Mouse (Mus musculus) intestine, embryonic 15.5 days (tissue): ENCODE measurements around the gene Asb4. TPM values are rescaled to one million over a fixed set of nuclear protein-coding genes. Genes with fewer than 3 reads are reported as not detected.
A peak's percentile ranks its signal among the peaks of the same experiment; 100 is the strongest.

Experiments
- ATAC-seq: fragments of 200-750 bp; cut with Nextera tagmentation; 2 replicates; pipeline ENCODE4 v1.8.0; 2017; ENCODE audit warnings: moderate TSS enrichment, moderate library complexity
- H3K27ac ChIP-seq: fragments of 300-500 bp; sonication (generic); 2 replicates; pipeline ENCODE4 v1.5.1; 2015; ENCODE audit warnings: mild to moderate bottlenecking, inconsistent platforms
- H3K27me3 ChIP-seq: fragments of 300-500 bp; sonication (generic); replicated peaks from 2 replicates; pipeline ENCODE4 v1.6.1; 2015; ENCODE audit warnings: inconsistent platforms
- H3K36me3 ChIP-seq: fragments of 300-500 bp; sonication (generic); 2 replicates; pipeline ENCODE4 v1.6.1; 2015; ENCODE audit warnings: inconsistent platforms
- H3K4me1 ChIP-seq: fragments of 300-500 bp; sonication (generic); replicated peaks from 2 replicates; pipeline ENCODE4 v1.6.1; 2015; ENCODE audit warnings: inconsistent platforms
- H3K4me2 ChIP-seq: fragments of 300-500 bp; sonication (generic); replicated peaks from 2 replicates; pipeline ENCODE4 v1.6.1; 2015; ENCODE audit warnings: mild to moderate bottlenecking, inconsistent platforms
- H3K4me3 ChIP-seq: fragments of 300-500 bp; sonication (generic); replicated peaks from 2 replicates; pipeline ENCODE4 v1.5.1; 2015; ENCODE audit warnings: inconsistent platforms
- H3K9ac ChIP-seq: fragments of 300-500 bp; sonication (generic); 2 replicates; pipeline ENCODE4 v1.6.1; 2015; ENCODE audit warnings: inconsistent platforms
- H3K9me3 ChIP-seq: fragments of 300-500 bp; sonication (generic); 2 replicates; pipeline ENCODE4 v1.6.1; 2016; ENCODE audit warnings: inconsistent platforms
- WGBS: fragments of 180-500 bp; shearing (Covaris S2); methylation state at CpG from one replicate; pipeline ENCODE4 v1.1.7; 2015; 5-methylcytosine and 5-hydroxymethylcytosine counted together
- polyA plus RNA-seq: library from polyadenylated mRNA; unstranded; fragments of >200 nt; fragmentation: Nextera tagmentation; extraction: Ambion mirVana; gene quantifications from 2 replicates; pipeline ENCODE4 v1.2.1, GENCODE M21; 2015

Asb4 gene
- polyA plus RNA-seq, 1 experiment from 2014 or later = 18.8 TPM

GRCm38 (mm10) chr6:5379781-5380623, 3.2 kb upstream of the Asb4 start:
- Histone ChIP-seq H3K27ac (peak overlapping the region; percentile 36; the same call in 1 of the 2 replicates), H3K4me3 (no peak overlapping the region), H3K4me2 (peak overlapping the region; percentile 45), H3K27me3 (no peaks in the 10 kb centered on the region; the same call in 1 of the 2 replicates), H3K4me1 (peaks cover 24% of the 10 kb centered on the region), H3K36me3 (no peaks in the 10 kb centered on the region), H3K9me3 (no peaks in the 10 kb centered on the region), H3K9ac (no peak overlapping the region)
- WGBS = 25% methylated on average over 22 of the region's 22 CpGs
- ATAC-seq = no peak

GRCm38 (mm10) chr6:5380624-5381252, 2.4 kb upstream of the Asb4 start:
- H3K27me3 ChIP-seq = no peaks in the 10 kb centered on the region; the same call in 1 of the 2 replicates
- H3K9me3 ChIP-seq = no peaks in the 10 kb centered on the region
- no peak overlapping the region for H3K4me3 ChIP-seq
- peak overlapping the region; percentile 45 for H3K4me2 ChIP-seq
- no peak overlapping the region for H3K9ac ChIP-seq
- no peak for ATAC-seq
- H3K4me1 ChIP-seq = peaks cover 24% of the 10 kb centered on the region
- WGBS = 39% methylated on average over 9 of the region's 9 CpGs
- H3K27ac ChIP-seq = peak overlapping the region; percentile 36; the same call in 1 of the 2 replicates
- H3K36me3 ChIP-seq = no peaks in the 10 kb centered on the region

- Histone ChIP-seq H3K36me3 (no peaks in the 10 kb centered on the region), H3K9me3 (no peaks in the 10 kb centered on the region), H3K27ac (0 out of 2 replicates have a peak overlapping the region, but pooled peaks have one; percentile 9), H3K4me1 (peaks cover 24% of the 10 kb centered on the region), H3K4me3 (no peak overlapping the region), H3K27me3 (no peaks in the 10 kb centered on the region; the same call in 1 of the 2 replicates), H3K9ac (no peak overlapping the region), H3K4me2 (no peak overlapping the region)
- 32% methylated on average over 13 of the region's 13 CpGs for WGBS
- ATAC-seq = peak; percentile 55
Observed at GRCm38 (mm10) chr6:5381918-5382582, 1.1 kb upstream of the Asb4 start.

- Histone ChIP-seq H3K4me2 (peak overlapping the region; percentile 62), H3K4me1 (peaks cover 24% of the 10 kb centered on the region), H3K9ac (peak overlapping the region; percentile 32; the same call in 1 of the 2 replicates), H3K27ac (peak overlapping the region; percentile 66), H3K27me3 (no peaks in the 10 kb centered on the region; the same call in 1 of the 2 replicates), H3K36me3 (no peaks in the 10 kb centered on the region), H3K4me3 (peak overlapping the region; percentile 32), H3K9me3 (no peaks in the 10 kb centered on the region)
- peak; percentile 82 for ATAC-seq
- 2% methylated on average over 16 of the region's 16 CpGs for WGBS
Observed at GRCm38 (mm10) chr6:5382583-5383215, 487 bp upstream of the Asb4 start.

- H3K4me2 ChIP-seq = peak overlapping the region; percentile 62
- ATAC-seq = no peak
- no peaks in the 10 kb centered on the region for H3K9me3 ChIP-seq
- H3K27ac ChIP-seq = no peak overlapping the region
- no peaks in the 10 kb centered on the region; the same call in 1 of the 2 replicates for H3K27me3 ChIP-seq
- no peaks in the 10 kb centered on the region for H3K36me3 ChIP-seq
- 3% methylated on average over 11 of the region's 11 CpGs for WGBS
- peak overlapping the region; percentile 14 for H3K4me3 ChIP-seq
- no peak overlapping the region for H3K9ac ChIP-seq
- H3K4me1 ChIP-seq = peaks cover 24% of the 10 kb centered on the region
Observed at GRCm38 (mm10) chr6:5384178-5384490, 948 bp downstream of the Asb4 start.

- Histone ChIP-seq H3K4me3 (no peak overlapping the region), H3K27ac (no peak overlapping the region), H3K4me2 (no peak overlapping the region), H3K27me3 (no peaks in the 10 kb centered on the region; the same call in 1 of the 2 replicates), H3K9ac (no peak overlapping the region), H3K4me1 (peaks cover 19% of the 10 kb centered on the region), H3K9me3 (no peaks in the 10 kb centered on the region), H3K36me3 (no peaks in the 10 kb centered on the region)
- no peak for ATAC-seq
- WGBS = 60% methylated on average over 7 of the region's 7 CpGs
Observed at GRCm38 (mm10) chr6:5385161-5385640, 2.0 kb downstream of the Asb4 start.

GRCm38 (mm10) chr6:5386486-5386885, 3.3 kb downstream of the Asb4 start:
- H3K4me2 ChIP-seq = no peak overlapping the region
- no peak overlapping the region for H3K27ac ChIP-seq
- ATAC-seq = no peak
- 89% methylated on average over 4 of the region's 4 CpGs for WGBS
- no peak overlapping the region for H3K4me3 ChIP-seq
- H3K9me3 ChIP-seq = no peaks in the 10 kb centered on the region
- H3K36me3 ChIP-seq = no peaks in the 10 kb centered on the region
- H3K4me1 ChIP-seq = peaks cover 11% of the 10 kb centered on the region
- no peaks in the 10 kb centered on the region; the same call in 1 of the 2 replicates for H3K27me3 ChIP-seq
- H3K9ac ChIP-seq = no peak overlapping the region

GRCm38 (mm10) chr6:5387396-5387795, 4.2 kb downstream of the Asb4 start:
- 80% methylated on average over 2 of the region's 2 CpGs for WGBS
- Histone ChIP-seq H3K9me3 (no peaks in the 10 kb centered on the region), H3K4me3 (no peak overlapping the region), H3K4me1 (peaks cover 5% of the 10 kb centered on the region), H3K4me2 (no peak overlapping the region), H3K36me3 (no peaks in the 10 kb centered on the region), H3K9ac (no peak overlapping the region), H3K27ac (no peak overlapping the region), H3K27me3 (no peaks in the 10 kb centered on the region; the same call in 1 of the 2 replicates)
- ATAC-seq = no peak

- peaks cover 3% of the 10 kb centered on the region for H3K4me1 ChIP-seq
- 4% methylated on average over 11 of the region's 11 CpGs for WGBS
- no peaks in the 10 kb centered on the region for H3K27me3 ChIP-seq
- H3K4me3 ChIP-seq = peak overlapping the region; percentile 26
- ATAC-seq = peak; percentile 63; the same call in 1 of the 2 replicates
- H3K27ac ChIP-seq = no peak overlapping the region
- H3K36me3 ChIP-seq = no peaks in the 10 kb centered on the region
- H3K9me3 ChIP-seq = no peaks in the 10 kb centered on the region
- H3K4me2 ChIP-seq = peak overlapping the region; percentile 48
- 0 out of 2 replicates have a peak overlapping the region, but pooled peaks have one; percentile 23 for H3K9ac ChIP-seq
Observed at GRCm38 (mm10) chr6:5390298-5390697, 7.1 kb downstream of the Asb4 start.

GRCm38 (mm10) chr6:5390952-5391351, 7.8 kb downstream of the Asb4 start:
- H3K4me3 ChIP-seq = peak overlapping the region; percentile 7; the same call in 1 of the 2 replicates
- WGBS = 33% methylated on average over 10 of the region's 10 CpGs
- H3K4me2 ChIP-seq = peak overlapping the region; percentile 48
- no peak overlapping the region for H3K9ac ChIP-seq
- no peaks in the 10 kb centered on the region for H3K36me3 ChIP-seq
- H3K4me1 ChIP-seq = peaks cover 3% of the 10 kb centered on the region
- ATAC-seq = no peak
- no peaks in the 10 kb centered on the region for H3K9me3 ChIP-seq
- no peaks in the 10 kb centered on the region for H3K27me3 ChIP-seq
- no peak overlapping the region for H3K27ac ChIP-seq

GRCm38 (mm10) chr6:5394971-5395370, 11.8 kb downstream of the Asb4 start:
- H3K9ac ChIP-seq = no peak overlapping the region
- no peak overlapping the region for H3K27ac ChIP-seq
- 17% methylated on average over 4 of the region's 4 CpGs for WGBS

More at GRCm38 (mm10) chr6:5394971-5395370, 11.8 kb downstream of the Asb4 start:
- ATAC-seq = peak; percentile 39; the same call in 1 of the 2 replicates
- H3K9me3 ChIP-seq = no peaks in the 10 kb centered on the region
- no peak overlapping the region for H3K4me3 ChIP-seq
- no peaks in the 10 kb centered on the region for H3K27me3 ChIP-seq
- H3K4me1 ChIP-seq = peaks cover 3% of the 10 kb centered on the region
- 0 out of 2 replicates have a peak overlapping the region, but pooled peaks have one; percentile 11 for H3K4me2 ChIP-seq
- H3K36me3 ChIP-seq = no peaks in the 10 kb centered on the region
